Mouse (Mus musculus) liver, adult 2 months (tissue): ENCODE results near the gene Mrgpra1.

Experiments
- CTCF ChIP-seq: fragments of 200-500 bp; IDR thresholded peaks from 2 replicates; pipeline ENCODE4 v1.5.1; 2011; ENCODE audit warnings: low read depth, low read length, control low read depth
- POLR2A ChIP-seq: fragments of 200-500 bp; IDR thresholded peaks from 2 replicates; pipeline ENCODE4 v1.6.1; 2011; ENCODE audit warnings: low read length, control low read depth; ENCODE audit not compliant: insufficient read depth; ENCODE audit errors: extremely low read depth

- TF ChIP-seq CTCF (no peak), POLR2A (no peak)
Measured at GRCm38 (mm10) chr7:47309855-47310254, 44.2 kb downstream of the Mrgpra1 start.
